In genomic region chr5:128480816-128481215, GRCm38 (mm10) we compare ENCODE assay signal across 15 mouse cellular contexts. TPM values are rescaled to one million over a fixed set of nuclear protein-coding genes. Genes with fewer than 3 reads are reported as not detected.
"Had no signal": no experiment of that assay in that cellular context is flagged by ENCODE, and none has a peak within 500 bp of the region (broad histone marks: within the 10 kb centered on the region; RNA-seq: fewer than 3 reads in every experiment).

No protein-coding gene starts in this region.

- H3K4me2 ChIP-seq: limb, embryonic 12.5 days; limb, embryonic 15.5 days; liver, embryonic 12.5 days; liver, embryonic 15.5 days had no signal

- H3K36me3 ChIP-seq: limb, embryonic 12.5 days; limb, embryonic 15.5 days; liver, embryonic 12.5 days; liver, embryonic 15.5 days had no signal

- DNase-seq: kidney, adult 18-20 months; kidney, adult 9 months; kidney, postnatal 14 days; left cerebral cortex, postnatal 4 days; lung, adult 2 months; lung, postnatal 14 days; lung, postnatal 4 days; midbrain, embryonic 14.5 days; thymus, postnatal 25 days had no signal

- H3K4me1 ChIP-seq: limb, embryonic 15.5 days; liver, embryonic 12.5 days; liver, embryonic 15.5 days had no signal

- H3K9me3 ChIP-seq: limb, embryonic 12.5 days; limb, embryonic 15.5 days; liver, embryonic 15.5 days had no signal

- H3K27ac ChIP-seq: limb, embryonic 12.5 days; limb, embryonic 15.5 days; liver, embryonic 12.5 days; liver, embryonic 15.5 days had no signal

- ATAC-seq: intestine, embryonic 16.5 days; liver, embryonic 12.5 days had no signal

- H3K9ac ChIP-seq: limb, embryonic 12.5 days; limb, embryonic 15.5 days; liver, embryonic 12.5 days; liver, embryonic 15.5 days had no signal

- H3K4me3 ChIP-seq: limb, embryonic 12.5 days; limb, embryonic 15.5 days; liver, embryonic 12.5 days; liver, embryonic 15.5 days had no signal

RNA-seq across cellular contexts. Expression of gene Tmem132d, which starts 47.9 kb away (rescaled TPM):
- polyA plus RNA-seq: intestine, embryonic 16.5 days; liver, embryonic 15.5 days; spleen, adult 2 months had no signal
